Mouse (Mus musculus): ENCODE data around the gene Tnpo3.

GRCm38 (mm10) chr6:29623857-29624256 lies 14.2 kb upstream of the Tnpo3 start:
- TF ChIP-seq CTCF (IDR thresholded peaks at IDR 0.05; ENCODE audit: borderline replicate concordance, extremely low read depth, insufficient read depth, insufficient read length) (no peak), POLR2A (IDR thresholded peaks at IDR 0.05; ENCODE audit: borderline replicate concordance, extremely low read depth, insufficient read depth, insufficient read length, poor library complexity, severe bottlenecking) (no peak)

Measured in brain, embryonic 14.5 days (tissue).